Mouse (Mus musculus) thymus, adult 2 months (tissue): Measurements from ENCODE around the gene Itm2b.

Experiments used
- CTCF ChIP-seq: fragments of 200-500 bp; IDR thresholded peaks from 2 replicates; pipeline ENCODE4 v1.5.1; 2012; ENCODE audit warnings: mild to moderate bottlenecking, control low read depth, low read length, moderate library complexity, borderline replicate concordance; ENCODE audit not compliant: control insufficient read depth, poor library complexity, insufficient read depth; ENCODE audit errors: extremely low read depth
- POLR2A ChIP-seq: fragments of 200-500 bp; IDR thresholded peaks from 2 replicates; pipeline ENCODE4 v1.6.1; 2012; ENCODE audit warnings: mild to moderate bottlenecking, low read length, control low read depth, moderate library complexity; ENCODE audit not compliant: control insufficient read depth, poor library complexity, insufficient read depth; ENCODE audit errors: extremely low read depth

- TF ChIP-seq POLR2A = no peak
- TF ChIP-seq CTCF = no peak
Observed at GRCm38 (mm10) chr14:73351118-73351517, 34.0 kb downstream of the Itm2b start.
